Mouse (Mus musculus): ENCODE measurements around the gene Nme9. TPM values are rescaled to one million over a fixed set of nuclear protein-coding genes. Genes with fewer than 3 reads are reported as not detected.

The Nme9 gene
- polyA plus RNA-seq (2012; rRNA removed) = 0.32 and 0.37 TPM in 2 replicates

DNA sequence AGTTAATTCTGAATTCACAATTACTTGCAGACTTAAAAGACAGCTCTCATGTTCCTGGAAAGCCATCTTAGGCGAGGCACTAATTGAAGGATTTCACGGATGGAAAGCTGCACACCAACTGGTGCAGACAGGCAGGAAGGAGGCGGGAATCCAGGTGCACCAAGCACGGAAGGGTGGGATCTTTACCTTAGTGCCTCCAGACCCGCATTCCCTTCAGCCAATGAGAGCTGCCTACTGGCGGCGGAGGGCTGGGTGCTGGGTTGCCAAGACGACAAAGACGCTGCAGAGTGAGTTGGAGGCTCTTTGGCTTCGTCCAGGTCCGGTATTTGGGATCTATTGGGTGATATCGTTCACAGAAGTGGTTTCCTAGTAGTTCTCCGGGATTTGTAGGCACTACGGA is at the start of gene Nme9:
Gene Nme9, plus strand, starts transcription at position 315 of the 400 bp plus-strand sequence.
- no peak for DNase-seq (ENCODE audit: low read depth, low spot score)
- 6% methylated on average over 14 of the region's 14 CpGs for WGBS

DNA sequence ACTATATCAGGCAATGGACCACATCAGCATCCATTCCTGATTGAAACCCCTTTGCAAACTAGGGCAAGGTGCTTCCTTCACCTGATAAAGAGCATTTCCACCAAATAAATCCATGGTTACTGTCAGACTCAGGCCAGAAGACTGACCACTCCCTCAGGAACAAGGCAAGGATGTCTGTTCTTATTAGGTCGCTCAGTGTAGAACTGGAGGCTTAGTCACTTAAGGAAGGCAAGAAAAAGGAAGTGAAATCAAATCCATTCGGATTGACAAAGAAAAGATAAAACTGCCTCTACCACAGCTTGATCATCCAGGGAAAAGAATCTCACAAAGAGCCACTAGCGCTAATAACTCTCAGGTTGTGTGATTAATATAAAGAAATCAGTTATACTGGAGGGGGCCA is 42.0 kb upstream of the Nme9 start:
- no peak for DNase-seq (ENCODE audit: low read depth, low spot score)
- 76% methylated on average over 3 of the region's 3 CpGs for WGBS

DNA sequence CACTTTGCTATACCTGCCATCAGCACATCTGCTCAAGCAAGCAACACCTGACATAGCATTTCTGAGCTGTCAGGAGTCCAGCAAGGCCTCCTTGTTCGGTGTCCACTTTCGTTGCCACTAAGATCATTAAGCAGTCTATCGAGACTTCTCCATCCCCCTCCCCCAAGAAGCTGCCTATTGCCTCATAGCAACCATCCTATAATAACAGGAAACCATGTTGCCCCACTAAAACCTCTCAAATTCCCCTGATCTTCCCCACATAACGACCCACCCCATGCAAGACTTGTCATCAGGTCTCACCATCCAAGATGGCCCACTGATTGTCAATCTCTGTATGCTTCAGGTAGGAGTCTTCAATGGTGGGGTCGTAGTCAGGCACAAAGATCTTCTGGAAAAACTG is 40.2 kb upstream of the Nme9 start:
- no peak for DNase-seq (ENCODE audit: low read depth, low spot score)
- WGBS = 86% methylated on average over 5 of the region's 5 CpGs

DNA sequence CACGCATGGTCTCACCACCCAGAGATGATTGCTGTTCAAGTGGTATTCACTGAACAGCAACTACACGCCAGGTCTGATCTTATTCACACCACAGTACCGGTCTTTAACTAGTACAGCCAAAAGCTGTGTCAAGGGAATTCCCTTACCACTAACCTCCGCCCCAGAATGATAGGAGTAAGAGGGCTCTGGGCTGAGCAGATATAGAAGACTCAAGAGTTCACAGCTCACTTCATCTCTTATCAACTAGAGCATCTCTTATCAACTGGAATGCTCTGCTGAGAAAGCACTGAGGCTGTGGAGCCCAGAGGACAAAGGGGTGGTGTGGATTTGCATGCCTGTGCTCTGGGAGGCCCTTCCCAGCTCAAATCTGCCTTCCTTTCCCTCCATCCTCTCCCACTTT is 39.5 kb upstream of the Nme9 start:
- 89% methylated on average over 4 of the region's 4 CpGs for WGBS
- no peak for DNase-seq (ENCODE audit: low read depth, low spot score)

DNA sequence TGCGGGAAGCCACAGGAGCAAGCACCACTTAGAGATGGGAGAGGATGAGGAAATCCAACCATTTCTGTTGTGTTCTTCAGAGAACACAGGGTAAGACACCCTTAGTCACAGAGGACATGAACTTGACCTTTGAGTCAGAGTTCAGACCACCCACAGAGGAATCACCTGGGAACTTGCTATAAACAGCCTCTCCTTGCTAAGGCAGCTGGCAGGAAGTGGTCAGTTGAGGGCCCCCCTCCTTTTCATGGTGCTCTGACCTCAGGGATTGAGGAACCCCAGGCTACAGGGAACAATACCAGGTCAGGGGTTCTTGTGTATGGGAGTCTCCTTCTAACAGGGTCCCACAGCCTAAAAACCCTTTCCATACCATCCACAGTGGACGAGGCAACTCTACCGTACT is 34.5 kb upstream of the Nme9 start:
- DNase-seq (ENCODE audit: low read depth, low spot score) = no peak
- 80% methylated on average over 3 of the region's 3 CpGs for WGBS

DNA sequence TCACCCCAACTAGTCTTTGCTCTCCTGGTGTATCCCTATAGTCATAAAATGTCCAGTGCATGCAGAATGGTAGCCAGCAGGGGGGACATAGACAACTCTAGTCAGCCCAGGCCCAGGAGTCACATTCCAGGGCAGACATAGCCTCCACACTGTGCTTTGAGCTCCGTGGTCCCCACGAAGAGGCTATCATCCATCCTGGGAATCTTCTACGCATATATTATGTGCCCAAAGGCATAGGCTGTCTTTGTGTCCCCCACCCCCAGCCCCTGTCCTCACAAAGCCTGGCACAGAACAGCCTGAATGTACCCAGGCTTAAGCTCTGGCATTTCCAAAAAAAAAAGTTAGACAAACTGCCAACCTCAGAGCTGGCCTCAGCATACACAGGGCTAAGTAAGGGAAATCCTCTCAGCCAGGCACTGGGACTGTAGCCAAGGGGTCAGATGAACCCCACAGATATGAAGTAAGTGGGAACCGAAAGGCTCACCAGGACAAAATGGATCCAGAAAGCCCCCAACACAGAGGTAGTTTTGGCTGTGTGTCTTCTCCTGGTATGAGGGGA is 33.9 kb upstream of the Nme9 start:
- WGBS = 65% methylated on average over 4 of the region's 4 CpGs
- DNase-seq (ENCODE audit: low read depth, low spot score) = no peak

DNA sequence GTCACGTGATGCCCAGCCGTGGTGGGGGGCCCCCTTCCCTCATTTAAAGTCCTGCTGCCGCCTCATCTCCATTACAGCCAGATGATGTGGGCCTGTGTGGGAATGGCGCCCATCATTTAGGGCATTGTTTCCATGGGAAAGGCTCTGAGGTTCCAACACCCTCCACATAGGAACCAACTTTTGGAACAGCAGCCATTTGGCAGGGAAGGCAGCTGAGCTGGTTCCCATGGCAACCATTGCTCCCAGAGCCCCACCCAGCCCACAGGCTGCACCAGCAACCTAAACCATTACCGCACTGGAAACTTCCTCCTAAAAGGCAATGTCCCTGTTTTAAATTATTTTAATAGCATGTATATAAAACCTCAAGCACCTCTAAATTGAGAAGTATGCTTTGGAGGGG is 32.9 kb upstream of the Nme9 start:
- no peak for DNase-seq (ENCODE audit: low read depth, low spot score)
- 62% methylated on average over 5 of the region's 5 CpGs for WGBS

DNA sequence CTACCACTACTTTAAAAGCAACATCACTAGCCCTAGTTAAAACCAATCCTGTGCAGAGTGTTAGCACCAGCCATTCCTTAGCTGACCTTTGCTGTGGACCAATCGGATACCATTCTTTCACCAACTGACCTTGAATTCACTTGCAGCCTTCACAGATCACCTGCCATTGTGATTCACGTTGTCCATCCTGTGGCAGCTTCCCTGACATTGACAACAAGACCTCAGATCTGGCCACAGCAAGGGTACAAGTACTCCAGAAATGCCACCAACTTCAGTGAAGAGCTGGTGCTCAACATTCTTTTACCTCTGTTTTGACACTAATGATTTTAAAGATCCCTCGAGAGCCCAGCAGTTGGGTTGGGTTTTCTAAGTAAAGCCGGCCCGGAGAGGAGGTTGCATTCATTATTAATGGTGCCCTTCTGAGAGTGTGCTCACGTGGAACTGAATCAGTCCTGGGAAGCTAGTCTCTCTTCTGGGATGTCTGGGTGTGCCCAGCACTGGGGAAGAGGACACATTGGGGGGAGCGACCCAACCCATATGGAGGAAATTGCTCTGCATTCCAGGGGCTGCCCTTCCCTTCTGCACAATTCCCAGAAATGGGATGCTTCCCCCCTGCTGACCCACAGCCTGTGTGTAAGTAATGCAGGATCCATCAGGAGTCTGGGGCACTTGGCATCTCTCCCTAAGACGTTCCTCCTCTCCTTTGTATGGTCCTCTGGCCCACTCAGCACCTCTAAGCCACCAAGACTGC is 31.1 kb upstream of the Nme9 start:
- WGBS = 75% methylated on average over 8 of the region's 8 CpGs
- no peak for DNase-seq (ENCODE audit: low read depth, low spot score)

DNA sequence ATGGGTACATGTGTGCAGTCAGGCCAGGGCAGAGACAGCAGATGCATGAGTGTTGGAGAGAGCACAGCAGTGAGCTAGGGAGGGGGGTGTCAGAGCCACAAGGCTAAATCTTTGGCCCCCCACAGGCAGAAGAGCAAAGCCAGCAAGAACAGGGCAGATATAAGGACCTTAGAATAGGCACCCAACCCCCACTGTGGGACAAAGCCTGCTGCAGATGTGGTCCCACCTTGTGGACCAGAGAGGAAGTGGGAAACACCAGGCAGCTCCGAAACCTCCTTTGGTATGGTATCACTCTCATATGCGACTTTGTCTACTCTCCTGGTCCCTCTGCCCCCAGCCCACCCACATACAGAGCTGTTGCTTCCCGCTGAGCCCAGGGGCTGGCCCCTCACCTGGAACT is 29.4 kb upstream of the Nme9 start:
- WGBS = 83% methylated on average over 3 of the region's 3 CpGs
- no peak for DNase-seq (ENCODE audit: low read depth, low spot score)

DNA sequence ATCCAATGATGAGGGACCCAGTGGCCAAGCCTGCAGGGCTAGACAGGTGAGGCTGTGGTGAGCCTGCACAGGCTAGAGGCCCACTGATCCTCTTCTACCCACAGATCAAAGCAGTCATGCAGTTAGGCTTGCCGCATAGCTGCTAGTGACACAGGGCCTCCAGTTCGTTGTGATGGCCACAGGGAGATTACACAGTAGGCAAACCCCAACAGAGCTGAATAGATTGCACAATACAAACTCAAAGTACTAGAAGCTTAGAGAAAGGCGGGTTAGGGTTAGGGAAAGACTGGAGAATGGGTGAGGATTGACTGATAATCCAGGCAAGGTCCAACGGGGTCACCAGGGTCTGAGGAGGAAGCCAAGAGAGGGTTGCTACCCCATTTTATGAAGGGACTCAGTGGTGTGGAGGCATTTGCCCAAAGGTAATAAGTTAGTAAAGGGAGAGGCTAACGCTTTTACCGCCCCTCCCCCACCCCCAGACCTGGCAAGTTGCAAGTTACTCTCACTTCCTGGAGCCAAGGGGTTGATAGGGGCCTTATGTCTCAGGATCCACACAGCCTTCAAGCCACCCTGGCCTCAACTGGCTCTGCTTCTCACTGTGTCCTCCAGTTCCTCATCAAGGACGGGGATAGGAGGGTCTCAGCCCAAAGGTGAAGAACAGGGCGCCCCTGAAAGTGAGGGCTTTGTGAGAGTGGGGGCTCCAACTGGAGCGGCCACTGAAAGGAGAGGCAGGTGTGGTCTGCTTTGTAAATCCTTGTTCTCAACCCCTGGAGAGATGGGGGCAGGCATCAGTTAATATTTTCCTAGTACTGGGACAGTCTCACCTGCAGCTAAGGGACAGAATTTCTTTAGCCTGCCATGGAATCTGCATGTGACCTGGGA is 27.3 kb upstream of the Nme9 start:
- DNase-seq (ENCODE audit: low read depth, low spot score) = no peak
- 60% methylated on average over 9 of the region's 9 CpGs for WGBS

DNA sequence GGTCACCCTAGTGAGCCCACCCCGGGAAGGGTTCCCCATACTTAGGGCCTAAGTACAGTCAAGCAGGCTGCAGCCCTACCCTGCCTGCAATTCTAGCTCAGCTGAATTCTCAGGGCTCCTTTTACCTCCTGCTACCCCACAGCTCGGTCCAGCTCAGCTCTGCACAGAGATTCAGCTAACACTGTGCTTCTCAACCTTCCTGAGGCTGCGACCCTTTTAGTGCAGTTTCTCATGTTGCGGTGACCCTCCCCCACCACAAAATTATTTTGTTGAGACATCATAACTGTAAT is 26.8 kb upstream of the Nme9 start:
- WGBS = 70% methylated on average over 4 of the region's 4 CpGs
- DNase-seq (ENCODE audit: low read depth, low spot score) = no peak

DNA sequence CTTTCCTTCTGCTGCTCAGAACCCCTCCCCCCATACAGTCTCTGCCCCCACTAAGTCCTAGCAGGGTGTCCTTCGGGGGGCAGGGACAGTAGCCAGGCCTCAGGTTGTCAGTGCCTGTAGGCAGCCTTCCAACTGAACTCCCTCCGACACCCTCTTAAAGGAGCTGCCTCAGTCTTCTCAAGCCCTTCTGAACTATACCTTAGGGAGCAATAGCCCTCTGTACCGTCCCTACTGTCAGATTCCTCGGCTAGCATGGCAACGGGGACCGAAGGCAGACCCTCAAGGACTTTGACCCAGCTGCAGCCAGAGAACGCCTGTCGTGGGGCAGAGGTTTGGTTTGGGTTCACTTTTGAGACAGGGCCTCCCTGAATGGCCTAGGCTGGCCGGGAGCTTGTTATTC is 26.0 kb upstream of the Nme9 start:
- WGBS = 62% methylated on average over 9 of the region's 9 CpGs
- no peak for DNase-seq (ENCODE audit: low read depth, low spot score)

DNA sequence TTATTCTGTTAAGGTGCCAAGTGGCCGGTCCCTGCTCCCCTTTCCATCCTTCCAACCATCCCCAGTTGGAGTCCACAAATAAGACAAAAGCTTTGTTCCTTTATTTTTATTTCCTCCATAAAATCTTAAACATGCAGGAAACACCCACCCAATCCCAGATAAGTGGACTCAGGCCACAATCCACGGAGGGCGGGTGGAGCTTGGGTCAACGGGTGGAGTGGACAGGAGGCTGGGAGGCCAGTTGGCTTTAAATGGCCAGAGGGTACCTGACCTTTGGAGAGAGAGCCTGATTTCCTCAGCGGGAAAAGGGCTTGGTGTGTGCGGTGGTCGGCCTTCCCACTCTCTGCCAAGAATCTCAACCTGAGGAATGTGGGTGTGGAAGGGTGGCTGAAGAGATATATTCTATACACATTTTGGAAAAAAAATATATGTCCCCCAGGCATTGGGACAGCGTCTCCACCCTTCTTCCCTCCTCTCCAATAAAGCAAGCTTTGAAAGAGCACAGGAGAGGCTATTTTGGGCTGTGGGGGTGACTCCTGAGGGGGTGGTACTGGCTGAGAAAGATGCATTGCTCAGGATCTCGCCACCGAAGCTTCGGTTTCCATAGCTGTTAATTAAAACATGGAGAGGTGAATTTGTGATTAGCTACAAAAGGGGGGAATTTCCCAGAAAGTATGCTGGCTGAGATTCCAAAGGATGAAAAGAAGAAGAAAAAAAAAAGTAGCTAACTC is 22.5 kb upstream of the Nme9 start:
- WGBS = 53% methylated on average over 11 of the region's 11 CpGs

DNA sequence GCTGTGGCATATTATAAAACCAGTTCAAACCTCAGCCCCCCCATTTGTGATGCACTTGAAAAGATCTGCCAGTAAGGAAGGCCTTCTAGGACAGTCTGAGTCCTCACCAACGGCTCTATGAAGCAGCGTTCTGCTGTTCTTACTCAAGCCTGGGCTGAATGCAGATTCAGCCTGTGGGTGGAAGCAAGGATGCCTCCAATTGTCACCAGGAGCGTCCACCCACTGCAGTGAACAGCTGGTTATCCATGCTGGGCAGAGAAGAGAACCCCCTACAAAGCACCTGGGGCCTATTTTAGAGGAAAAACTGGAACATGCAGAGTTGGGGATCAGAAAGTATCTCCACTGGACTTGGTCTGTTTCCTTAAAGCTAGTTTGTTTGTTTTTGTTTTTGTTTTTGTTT is 21.4 kb upstream of the Nme9 start:
- 92% methylated on average over 3 of the region's 3 CpGs for WGBS
- DNase-seq (ENCODE audit: low read depth, low spot score) = no peak

More for the DNA sequence above, 22.5 kb upstream of the Nme9 start:
- DNase-seq (ENCODE audit: low read depth, low spot score) = no peak

DNA sequence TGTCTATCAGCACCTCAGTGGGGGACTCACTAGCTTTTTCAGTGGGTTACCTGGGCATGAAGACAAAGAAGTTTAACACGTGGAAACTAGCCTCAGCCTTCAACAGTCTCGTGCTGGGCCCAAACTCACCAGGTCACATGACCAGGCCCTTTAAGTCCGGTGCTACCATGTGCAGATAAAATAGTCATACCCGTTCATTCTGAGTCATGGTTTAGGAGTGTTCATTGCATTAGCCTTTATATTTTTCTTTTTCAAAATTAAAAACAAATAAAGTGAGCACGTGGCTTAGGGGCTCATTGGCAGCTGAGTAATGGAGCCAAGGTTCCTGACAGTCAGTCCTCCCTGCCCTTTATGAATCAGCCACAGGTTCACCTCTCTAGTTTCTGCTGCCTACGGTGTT is 20.5 kb upstream of the Nme9 start:
- 82% methylated on average over 6 of the region's 6 CpGs for WGBS
- DNase-seq (ENCODE audit: low read depth, low spot score) = no peak

DNA sequence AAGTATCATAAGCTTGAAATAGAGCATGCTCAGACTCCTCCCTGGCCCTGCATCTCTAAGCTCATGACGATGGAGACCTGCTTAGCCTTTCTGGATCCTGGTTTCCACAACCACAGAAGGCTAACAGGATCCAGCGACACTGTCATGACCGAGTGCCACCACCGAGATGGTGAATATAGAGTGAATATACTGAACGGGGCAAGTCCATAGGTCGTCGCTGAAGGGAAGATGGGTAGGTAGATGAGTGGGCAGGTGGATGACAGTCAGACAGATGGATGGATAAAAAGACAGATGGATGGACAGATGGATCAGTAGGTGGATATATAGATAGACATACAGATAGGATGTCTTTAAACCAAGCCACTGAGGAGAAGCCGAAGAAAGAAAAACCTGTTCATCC is 19.9 kb upstream of the Nme9 start:
- 87% methylated on average over 8 of the region's 8 CpGs for WGBS
- no peak for DNase-seq (ENCODE audit: low read depth, low spot score)

DNA sequence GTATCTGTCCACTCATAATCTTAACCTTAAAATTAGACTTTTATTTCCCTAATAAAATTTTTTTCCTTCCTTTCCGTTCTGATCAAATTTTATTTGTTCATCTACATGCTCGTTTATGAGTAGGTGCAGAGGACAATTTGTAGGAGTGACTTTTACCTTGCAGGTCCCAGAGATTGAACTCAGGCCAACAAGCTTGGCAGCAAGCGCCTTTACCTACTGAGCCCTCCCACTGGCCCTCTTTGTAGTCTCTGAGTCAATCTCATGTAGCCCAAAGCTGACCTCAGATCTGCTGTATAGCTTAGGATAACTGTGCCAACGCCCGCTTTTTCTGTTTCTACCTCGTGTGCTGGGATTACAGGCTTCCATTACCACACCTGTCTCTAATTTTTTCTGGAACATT is 19.3 kb upstream of the Nme9 start:
- WGBS = 48% methylated on average over 6 of the region's 6 CpGs
- DNase-seq (ENCODE audit: low read depth, low spot score) = no peak

DNA sequence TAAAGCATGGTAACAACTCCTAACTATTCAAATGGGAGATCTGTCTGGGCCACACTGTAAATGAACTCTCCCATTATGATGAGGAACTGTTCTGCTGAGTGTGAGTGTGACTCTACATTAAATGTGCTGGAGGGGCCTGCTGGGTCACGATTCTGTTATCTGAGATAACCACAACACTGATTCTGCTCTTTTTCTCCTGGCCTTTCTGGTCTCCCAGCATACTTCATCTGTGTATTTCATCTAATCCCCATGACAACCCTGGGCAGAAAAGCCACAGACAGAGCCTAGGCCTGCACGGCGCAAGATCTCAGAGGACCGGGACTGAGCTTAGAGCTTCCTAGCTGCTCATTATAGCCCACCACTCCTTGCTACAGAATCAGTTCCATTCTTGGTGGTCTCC is 18.8 kb upstream of the Nme9 start:
- WGBS = 89% methylated on average over 4 of the region's 4 CpGs
- DNase-seq (ENCODE audit: low read depth, low spot score) = no peak

DNA sequence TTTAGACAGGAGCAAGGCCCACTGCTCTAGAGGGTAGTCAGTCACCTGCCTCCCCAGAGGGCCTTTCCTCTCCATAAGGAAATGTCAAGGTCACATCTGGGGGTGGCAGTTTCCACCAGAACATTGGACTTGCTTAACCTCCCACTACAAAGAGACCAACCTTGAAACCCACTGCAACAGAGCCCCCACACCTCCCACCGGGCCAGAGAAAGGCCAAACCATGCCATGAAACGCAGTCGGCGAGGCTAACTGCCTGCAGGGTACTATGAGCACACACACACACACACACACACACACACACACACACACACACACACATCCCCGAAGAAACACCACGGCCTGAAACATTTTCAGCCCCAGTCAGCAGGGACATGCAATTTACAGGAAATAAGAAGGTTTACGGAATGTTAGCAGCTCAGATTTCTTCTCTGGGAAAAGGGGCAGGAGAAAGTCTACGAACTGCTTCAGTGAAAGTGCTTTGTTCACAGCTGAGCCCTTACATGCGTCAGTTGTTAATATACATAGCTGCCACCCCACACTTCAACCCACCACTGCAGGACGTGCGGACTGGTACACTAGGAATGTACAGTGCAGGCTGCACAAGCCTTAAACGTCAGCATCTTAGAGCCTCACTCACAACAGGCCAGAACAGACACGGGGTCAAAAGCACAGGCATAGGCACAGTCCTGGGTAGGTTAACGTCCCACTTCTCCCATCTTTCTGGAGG is 16.2 kb upstream of the Nme9 start:
- DNase-seq (ENCODE audit: low read depth, low spot score) = no peak
- WGBS = 74% methylated on average over 14 of the region's 14 CpGs

Data from large intestine, adult 2 months (tissue).